8 mouse cellular contexts compared by ENCODE assay signal in the genomic region with DNA sequence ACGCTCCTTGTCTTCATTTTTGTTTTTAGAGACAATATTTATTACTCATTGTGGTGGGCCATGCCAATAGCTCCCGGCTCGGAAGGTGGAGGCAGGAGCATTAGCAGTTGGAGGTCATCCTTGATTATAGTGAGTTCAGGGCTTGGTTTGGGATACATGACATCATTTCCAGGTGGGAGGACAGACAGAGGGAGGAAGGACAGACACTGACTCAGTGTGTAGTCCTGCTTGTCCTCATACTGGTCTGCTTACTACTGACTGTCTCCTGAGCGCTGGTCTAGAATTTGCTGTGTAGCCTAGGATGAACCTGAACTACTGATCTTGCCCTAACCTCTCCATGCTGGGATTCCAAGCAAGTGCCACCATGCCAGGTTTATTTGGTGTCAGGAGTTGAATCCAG. TPM values are rescaled to one million over a fixed set of nuclear protein-coding genes. Genes with fewer than 3 reads are reported as not detected.
DNase-seq lines count a peak whose midpoint lies in the region; ATAC-seq and TF ChIP-seq lines count a peak whose summit lies in the region.

A gene (minus strand): TSS at position 101 of the 400 bp plus-strand sequence.

- H3K27me3 ChIP-seq in kidney, postnatal 0 days (ENCODE audit: insufficient read depth, low read length), result no peaks in the 10 kb centered on the region
- H3K27me3 ChIP-seq in midbrain, postnatal 0 days (ENCODE audit: insufficient read depth, low read length), result no peaks in the 10 kb centered on the region

- no peak for TF ChIP-seq CTCF in kidney, postnatal 0 days (IDR thresholded peaks at IDR 0.05; ENCODE audit: low read depth)
- no peak for TF ChIP-seq CTCF in midbrain, postnatal 0 days (IDR thresholded peaks at IDR 0.05)

- H3K4me2 ChIP-seq in kidney, postnatal 0 days (ENCODE audit: low read length), result no peak within 1 kb of the TSS
- H3K4me2 ChIP-seq in midbrain, postnatal 0 days (ENCODE audit: low read depth, low read length, poor library complexity, severe bottlenecking), result no peak within 1 kb of the TSS

- H3K4me3 ChIP-seq in kidney, postnatal 0 days (replicated peaks; ENCODE audit: low read depth, low read length), result no peak within 1 kb of the TSS
- H3K4me3 ChIP-seq in midbrain, postnatal 0 days (ENCODE audit: low read depth, low read length), result no peak within 1 kb of the TSS

- DNase-seq in kidney, postnatal 0 days (ENCODE audit: low spot score), result no peak
- no peak for DNase-seq in kidney, adult 11 months
- no peak for DNase-seq in adrenal gland, postnatal 10 days
- DNase-seq in gastrocnemius, postnatal 25 days, result no peak
- DNase-seq in layer of hippocampus, postnatal 10 days (ENCODE audit: low spot score in 2 of 2), result no peak
- DNase-seq in midbrain, postnatal 0 days (ENCODE audit: low spot score), result no peak
- DNase-seq in urinary bladder, postnatal 4 days (ENCODE audit: low spot score in 2 of 2), result no peak
- DNase-seq in right cerebral cortex, postnatal 10 days (ENCODE audit: low spot score in 2 of 2), result no peak

- H3K27ac ChIP-seq in kidney, postnatal 0 days, result no peak within 1 kb of the TSS
- H3K27ac ChIP-seq in midbrain, postnatal 0 days (ENCODE audit: low read depth, low read length), result no peak within 1 kb of the TSS

- ATAC-seq in kidney, postnatal 0 days (replicated peaks; ENCODE audit: low FRiP score, low read depth), result no peak
- ATAC-seq in midbrain, postnatal 0 days (ENCODE audit: low FRiP score), result no peak

- no peak within 1 kb of the TSS for H3K9ac ChIP-seq in kidney, postnatal 0 days (ENCODE audit: low read depth, low read length)
- no peak within 1 kb of the TSS for H3K9ac ChIP-seq in midbrain, postnatal 0 days (replicated peaks; ENCODE audit: low read length, poor library complexity, severe bottlenecking)

- no peaks in the 10 kb centered on the region for H3K4me1 ChIP-seq in kidney, postnatal 0 days (replicated peaks; ENCODE audit: insufficient read depth, low read length)
- H3K4me1 ChIP-seq in midbrain, postnatal 0 days (ENCODE audit: insufficient read depth, low read length), result no peaks in the 10 kb centered on the region

- H3K36me3 ChIP-seq in kidney, postnatal 0 days (ENCODE audit: insufficient read depth, low read length), result peaks cover 7% of the 10 kb centered on the region; the same call in 1 of the 2 replicates
- H3K36me3 ChIP-seq in midbrain, postnatal 0 days (ENCODE audit: insufficient read depth, low read length), result peaks cover 38% of the 10 kb centered on the region

- H3K9me3 ChIP-seq in kidney, postnatal 0 days (replicated peaks; ENCODE audit: low read length), result no peaks in the 10 kb centered on the region
- no peaks in the 10 kb centered on the region for H3K9me3 ChIP-seq in midbrain, postnatal 0 days (ENCODE audit: low read length)

- 79% methylated on average over 4 of the region's 4 CpGs for whole genome bisulfite sequencing in kidney, postnatal 0 days
- 96% methylated on average over 4 of the region's 4 CpGs for WGBS in midbrain, postnatal 0 days

RNA-seq across cellular contexts. Expression of the gene that starts here (rescaled TPM):
- polyA plus RNA-seq in kidney, postnatal 0 days (2015; fragmentation: Nextera tagmentation; extraction: Ambion mirVana), result 21.1 and 23.3 TPM in 2 replicates
- 10 to 100 TPM; 51.9 to 60.3 TPM for total RNA-seq in adrenal gland, postnatal 10 days (2021)
- total RNA-seq in gastrocnemius, postnatal 25 days (2021), result 10 to 100 TPM; 19.0 to 25.7 TPM
- total RNA-seq in layer of hippocampus, postnatal 10 days (2021), result 10 to 100 TPM; 86.3 to 99.3 TPM
- total RNA-seq in midbrain, postnatal 0 days (2014; rRNA removed), result 26.9 and 31.2 TPM in 2 replicates
- 43.9 and 45.7 TPM in 2 replicates for polyA plus RNA-seq in midbrain, postnatal 0 days (2015; fragmentation: Nextera tagmentation; extraction: Ambion mirVana)
